Mouse (Mus musculus): ENCODE results near the gene Itga2b. TPM values are rescaled to one million over a fixed set of nuclear protein-coding genes. Genes with fewer than 3 reads are reported as not detected.

Gene Itga2b
- total RNA-seq (2021) = 1 to 10 TPM; 3.6 to 4.0 TPM

DNA sequence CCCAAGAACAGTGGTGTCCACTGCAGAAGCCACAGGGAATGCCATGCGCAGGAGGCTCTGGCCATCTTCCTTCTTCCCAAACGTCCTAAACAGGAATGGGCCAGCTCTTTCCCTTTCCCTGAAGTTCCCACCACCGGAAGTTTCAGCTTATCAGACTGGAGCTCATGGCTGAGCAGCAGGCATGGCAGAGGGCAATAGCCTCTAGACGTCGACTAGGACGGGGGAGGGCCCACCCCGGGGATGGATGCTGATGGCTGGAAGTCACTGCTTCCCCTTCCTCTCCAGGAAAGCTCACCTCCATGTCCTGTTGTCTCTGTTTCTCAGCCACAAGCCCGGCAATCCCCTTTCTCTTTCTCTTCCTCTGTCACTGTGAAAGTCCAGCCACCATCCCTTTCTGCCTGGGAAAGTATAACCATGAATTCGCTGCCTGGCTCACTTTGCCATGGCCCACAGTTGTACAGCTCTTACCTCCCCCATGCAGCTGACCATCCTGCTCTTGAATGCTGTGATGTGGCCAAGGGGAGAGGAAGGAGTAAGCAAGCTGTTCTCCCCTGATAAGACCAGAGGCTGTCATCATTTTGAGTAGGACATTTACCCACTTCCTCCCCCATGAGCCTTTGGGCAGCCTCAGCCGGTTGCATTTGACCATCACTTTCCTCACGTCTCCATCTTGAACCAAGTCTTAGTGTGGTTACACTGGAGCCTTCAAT is at the start of gene Itga2b:
Itga2b (minus strand) TSS at position 475 of the 710 bp plus-strand sequence.
- intact Hi-C loops (cut with DNase I) = no loop called here
- no peak for DNase-seq

DNA sequence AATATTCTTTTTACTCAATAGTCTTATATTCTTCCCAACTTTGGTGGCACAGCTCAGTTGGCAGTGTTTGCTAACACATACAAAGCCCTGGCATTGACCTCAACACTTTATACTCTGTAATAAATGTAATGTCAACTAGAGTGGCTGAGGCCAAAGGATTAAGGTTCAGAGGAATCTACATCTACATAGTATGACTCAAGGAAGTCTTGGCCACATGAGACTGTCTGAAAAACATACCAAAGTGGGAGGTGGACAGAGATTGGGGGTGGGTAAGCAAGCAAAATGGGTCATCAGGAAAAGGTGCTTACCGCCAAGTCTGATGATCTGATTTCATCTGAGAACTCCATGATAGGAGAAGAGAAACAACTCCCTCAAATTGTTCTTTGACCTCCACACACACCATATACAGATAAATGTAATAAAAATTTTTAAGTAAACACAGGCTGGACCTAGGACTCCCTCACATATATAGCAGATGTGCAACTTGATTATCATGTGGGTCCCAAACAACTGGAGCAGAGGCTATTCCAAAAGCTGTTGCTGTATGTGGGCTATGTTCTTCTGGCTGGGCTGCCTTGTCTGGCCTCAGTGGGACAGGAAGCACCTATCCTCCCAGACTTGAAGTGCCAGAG is 45.0 kb upstream of the Itga2b start:
- DNase-seq = no peak
- intact Hi-C loops (cut with DNase I) = no loop called here

DNA sequence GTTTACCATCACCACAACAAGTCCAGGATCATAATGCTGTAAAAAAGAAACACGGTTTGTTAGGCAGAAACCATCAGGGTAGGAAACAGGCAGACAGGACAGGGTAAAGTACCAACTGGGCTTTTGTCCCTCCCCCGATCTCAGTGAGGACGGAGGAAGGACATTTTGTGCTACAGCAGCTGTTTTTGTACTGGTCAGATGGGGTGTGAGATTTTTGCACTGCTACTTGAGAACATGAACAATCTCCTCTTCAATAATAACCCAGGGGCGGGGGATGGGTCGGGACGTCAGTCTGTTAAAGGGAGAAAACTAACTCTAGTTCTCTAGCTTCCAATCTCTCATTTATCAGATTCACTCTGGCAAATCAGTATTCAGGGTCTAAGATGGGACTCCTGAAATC is 40.3 kb upstream of the Itga2b start:
- no peak for DNase-seq
- intact Hi-C loops (cut with DNase I) = no loop called here

DNA sequence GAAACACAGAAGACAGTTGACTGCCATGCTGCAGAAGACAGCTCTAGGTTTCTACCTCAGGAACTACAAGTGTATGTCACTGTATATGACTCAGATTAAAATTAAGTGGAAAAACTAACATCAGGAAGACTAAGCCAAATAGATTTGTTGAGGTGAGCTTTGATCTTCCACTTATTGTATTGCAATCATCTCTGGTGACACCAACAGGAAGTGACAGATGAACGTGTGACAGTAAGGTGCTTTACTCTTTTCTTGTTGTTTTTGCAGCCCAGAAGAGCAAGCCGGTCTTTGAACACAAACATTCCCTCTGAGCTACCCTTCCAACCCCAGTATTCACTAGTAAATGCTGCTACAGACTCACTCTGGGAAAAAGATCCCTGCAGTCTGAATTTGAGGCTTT is 26.8 kb upstream of the Itga2b start:
- intact Hi-C loops (cut with DNase I) = no loop called here
- DNase-seq = no peak

DNA sequence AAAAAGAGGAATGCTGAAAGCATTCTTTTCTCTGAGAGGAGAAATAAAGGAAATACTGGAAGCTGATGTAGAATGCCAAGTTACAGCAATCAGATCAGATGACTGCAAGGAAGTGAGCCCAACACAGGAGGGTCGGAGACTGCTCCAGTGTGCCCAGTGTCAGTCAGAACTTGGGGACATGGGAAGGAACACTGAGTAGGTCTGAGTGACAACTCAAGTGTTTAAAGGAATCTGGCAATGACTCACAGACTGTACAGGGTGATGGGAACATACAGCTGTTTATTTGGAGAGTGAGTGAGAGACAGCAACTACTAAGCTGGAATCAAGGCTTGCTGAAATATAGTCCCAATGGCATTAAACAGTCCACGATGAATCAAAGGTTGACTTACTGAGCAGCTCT is 26.3 kb upstream of the Itga2b start:
- intact Hi-C loops (cut with DNase I) = no loop called here

DNA sequence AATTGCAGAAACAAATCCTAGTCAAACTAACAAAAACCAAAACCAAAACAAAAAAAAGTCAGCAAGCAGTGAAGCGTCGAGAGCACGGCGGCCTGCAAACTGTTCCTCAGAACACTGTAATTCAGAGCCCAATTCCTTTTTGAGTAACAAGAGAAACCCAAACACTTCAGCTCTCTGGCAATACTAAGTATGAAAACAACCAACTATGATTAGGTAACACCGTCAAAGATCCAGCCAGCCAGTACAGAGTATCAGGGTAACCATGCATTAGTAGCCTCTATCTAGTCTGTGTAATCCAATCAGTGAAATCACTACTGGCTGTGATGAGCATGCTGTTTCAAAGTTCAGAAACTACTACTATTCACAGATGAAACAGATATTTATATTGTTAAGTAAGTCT is 25.8 kb upstream of the Itga2b start:
- DNase-seq = no peak
- intact Hi-C loops (cut with DNase I) = no loop called here

More for the DNA sequence above, 26.3 kb upstream of the Itga2b start:
- DNase-seq = no peak

DNA sequence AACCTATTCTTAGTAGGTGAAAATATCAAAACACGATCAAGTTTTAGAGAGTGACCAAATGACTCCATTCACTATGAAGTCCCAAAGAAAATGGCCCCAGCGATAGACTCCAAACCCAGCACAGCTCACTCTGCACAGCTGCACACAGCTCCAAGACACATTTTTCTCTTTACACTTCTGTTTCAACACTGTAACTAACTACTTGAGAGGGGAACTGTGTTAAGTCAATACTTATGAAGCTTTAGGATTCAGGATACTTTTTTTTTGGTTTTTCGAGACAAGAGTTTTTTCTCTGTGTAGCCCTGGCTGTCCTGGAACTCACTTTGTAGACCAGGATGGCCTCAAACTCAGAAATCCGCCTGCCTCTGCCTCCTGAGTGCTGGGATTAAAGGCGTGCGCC is 25.2 kb upstream of the Itga2b start:
- DNase-seq = no peak
- intact Hi-C loops (cut with DNase I) = no loop called here

DNA sequence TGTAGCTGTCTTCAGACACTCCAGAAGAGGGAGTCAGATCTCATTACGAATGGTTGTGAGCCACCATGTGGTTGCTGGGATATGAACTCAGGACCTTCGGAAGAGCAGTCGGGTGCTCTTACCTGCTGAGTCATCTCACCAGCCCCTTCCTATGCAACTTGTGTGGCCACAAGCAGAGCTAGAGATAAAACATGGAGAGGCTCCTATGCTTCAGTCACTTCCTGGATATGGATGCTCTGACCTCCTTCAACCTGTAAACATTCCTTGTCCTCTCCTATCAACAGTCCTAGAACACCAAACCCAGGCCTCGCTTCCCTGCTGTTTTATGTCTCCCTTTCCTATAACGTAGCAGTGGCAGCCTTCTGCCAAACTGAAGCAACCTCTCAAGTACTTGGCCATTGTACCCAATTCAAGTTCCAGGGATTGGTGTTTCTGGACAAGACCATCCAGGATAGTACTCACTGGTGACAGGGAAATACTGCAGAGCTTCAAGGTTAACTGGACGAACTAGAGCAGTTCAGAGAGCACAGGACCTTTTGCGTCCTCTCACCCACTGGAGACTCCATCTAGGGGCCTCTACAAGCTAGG is 24.2 kb upstream of the Itga2b start:
- DNase-seq = no peak
- intact Hi-C loops (cut with DNase I) = no loop called here

DNA sequence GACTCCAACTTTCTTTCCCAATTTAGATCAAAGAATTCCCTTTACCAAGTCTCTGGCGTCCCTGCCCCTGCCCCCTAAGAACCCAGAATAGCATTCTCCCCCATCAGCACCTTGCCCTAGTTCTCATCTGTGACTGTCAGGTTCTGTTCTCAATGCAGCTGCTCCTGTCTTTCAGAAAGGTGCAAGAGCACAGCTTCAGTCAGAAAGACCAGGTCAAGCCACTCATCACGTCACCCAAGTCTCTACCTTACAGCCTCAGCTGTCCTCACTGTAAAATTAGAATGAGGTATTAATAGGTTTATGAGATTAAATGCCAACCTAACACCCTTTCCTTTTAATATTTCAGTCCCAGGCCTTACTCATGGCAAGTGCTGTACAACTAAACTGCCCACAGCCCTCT is 23.3 kb upstream of the Itga2b start:
- no peak for DNase-seq
- intact Hi-C loops (cut with DNase I) = no loop called here

DNA sequence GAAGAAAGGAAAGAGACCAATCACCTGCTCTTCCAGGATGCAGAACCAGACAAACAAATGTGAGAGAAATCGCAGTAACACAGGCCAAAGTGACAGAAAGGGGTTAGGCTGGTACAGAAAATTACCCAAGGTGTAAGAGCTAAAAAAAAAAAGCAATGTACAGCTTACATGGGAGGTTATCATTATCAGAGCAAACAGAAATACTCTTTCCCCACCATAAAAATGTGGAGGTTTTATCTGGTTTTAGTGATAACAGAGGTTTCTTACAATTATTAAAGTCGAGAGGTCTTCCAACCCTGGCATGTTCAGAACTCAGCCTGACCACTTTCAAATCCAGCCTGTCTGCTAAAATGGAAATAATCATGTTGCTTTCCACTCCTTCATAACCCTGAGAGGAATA is 18.0 kb upstream of the Itga2b start:
- DNase-seq = no peak
- intact Hi-C loops (cut with DNase I) = loop anchor here (10.0 kb wide), 2 partner anchors 47 to 167 kb away; no protein-coding TSS in a partner anchor

DNA sequence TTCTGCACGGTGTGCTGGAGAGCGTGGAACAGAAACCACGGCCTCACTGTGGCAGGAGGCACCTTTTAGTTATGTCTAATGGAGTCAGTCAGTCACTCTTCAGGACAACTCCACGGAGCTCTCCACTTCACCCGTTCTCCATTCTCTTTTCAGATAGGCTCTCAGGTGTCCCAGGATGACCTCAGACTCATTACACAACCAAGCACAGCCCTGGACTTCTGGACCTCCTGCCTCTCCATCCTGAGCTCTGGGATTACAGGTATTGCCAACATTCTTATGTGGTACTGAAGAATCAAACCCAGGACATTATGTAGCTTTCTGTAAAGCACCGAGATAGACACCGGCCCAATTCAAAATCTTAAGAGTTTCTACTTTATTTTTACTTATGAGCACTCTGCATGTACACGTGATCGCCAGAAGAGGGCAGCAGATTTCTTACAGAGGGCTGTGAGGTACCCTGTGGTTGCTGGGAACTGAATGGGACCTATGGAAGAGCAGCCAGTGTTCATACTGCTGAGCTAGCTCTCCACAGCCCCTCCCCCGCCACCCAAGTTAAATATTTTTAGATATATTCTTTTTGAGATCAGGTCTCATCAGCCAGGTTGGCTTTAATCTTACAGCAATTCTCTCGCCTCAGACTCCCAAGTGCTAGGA is 16.9 kb upstream of the Itga2b start:
- DNase-seq = peak; percentile 44
- intact Hi-C loops (cut with DNase I) = loop anchor here (10.0 kb wide), 2 partner anchors 48 to 168 kb away; no protein-coding TSS in a partner anchor

DNA sequence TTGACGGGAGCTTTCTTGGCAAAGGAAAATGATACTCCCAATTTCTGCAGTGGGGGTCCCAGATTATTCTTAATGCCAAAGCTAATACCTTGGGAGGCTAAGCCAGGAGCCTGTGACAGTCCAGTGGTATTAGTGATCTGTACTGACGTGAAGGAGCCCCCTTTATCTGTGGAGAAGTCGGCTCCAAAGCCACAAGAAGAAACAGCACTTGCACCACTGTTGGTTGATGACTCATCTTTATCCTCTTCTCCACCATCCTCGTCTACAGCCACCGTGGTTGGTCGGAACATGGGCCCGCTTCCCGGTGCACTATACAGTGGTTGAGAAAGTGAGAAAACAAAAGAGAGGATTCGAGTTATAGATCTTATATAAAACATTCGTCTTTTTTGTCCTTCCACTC is 11.9 kb upstream of the Itga2b start:
- intact Hi-C loops (cut with DNase I) = loop anchor here (10.0 kb wide), 2 partner anchors 53 to 173 kb away; no protein-coding TSS in a partner anchor
- no peak for DNase-seq

DNA sequence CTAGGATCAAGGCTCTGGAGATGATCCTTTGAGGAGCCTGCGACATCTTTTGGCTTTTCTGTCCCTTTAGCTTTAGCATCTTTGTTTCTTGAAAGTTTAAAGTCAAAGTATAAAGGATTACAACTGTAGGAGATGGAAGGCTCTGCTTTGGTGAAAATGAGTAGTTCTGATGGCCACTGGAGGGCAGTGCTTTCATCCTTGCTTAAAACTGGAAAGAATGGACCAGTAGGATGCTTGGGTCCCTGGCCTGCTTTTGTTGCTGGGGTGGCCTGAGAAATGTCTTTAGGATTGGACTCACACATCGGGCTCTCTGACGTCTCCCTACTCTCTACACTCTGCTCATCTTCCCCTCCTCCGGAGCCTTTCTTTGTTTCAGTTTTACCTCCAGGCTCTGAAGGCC is 11.0 kb upstream of the Itga2b start:
- no peak for DNase-seq
- intact Hi-C loops (cut with DNase I) = loop anchor here (10.0 kb wide), 2 partner anchors 54 to 174 kb away; no protein-coding TSS in a partner anchor

DNA sequence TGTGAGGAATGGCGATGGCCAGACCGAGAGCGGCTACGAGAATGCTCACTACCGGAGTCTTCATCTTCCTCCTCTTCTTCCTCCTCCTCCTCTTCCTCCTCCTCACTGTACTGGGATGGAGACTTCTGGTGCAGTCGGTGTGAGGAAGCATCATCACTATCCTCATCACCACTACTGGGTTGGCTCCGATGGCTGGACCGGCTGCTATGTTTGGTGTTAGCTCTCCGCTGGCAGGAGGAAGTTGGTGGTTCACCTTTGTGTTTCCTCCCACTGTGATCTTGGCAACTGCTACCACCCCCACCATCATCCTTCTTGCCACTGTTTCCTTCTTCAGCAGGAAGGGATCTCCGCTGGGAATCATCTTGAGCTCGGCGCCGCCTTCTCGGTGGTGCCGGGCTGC is 10.2 kb upstream of the Itga2b start:
- intact Hi-C loops (cut with DNase I) = loop anchor here (10.0 kb wide), 2 partner anchors 55 to 175 kb away; no protein-coding TSS in a partner anchor
- no peak for DNase-seq

DNA sequence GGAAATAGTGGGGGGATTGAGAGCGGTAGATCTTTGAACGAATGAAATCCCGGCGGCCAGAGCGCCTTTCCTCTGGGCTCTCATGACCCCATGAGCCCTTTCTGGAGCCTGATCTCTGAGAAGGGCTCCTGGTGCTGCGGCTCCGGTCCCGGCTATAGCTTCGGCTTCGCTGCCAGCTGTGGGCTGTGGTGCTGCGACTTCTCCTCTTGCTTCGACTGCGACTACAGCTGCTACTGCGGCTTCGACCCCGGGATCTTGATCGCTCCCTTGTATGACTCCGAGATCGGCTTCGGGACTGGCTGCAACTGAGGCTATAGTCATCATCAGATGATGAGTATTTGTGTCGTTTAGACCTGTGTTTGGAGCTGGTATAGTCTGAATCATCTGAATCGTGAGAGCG is 9.7 kb upstream of the Itga2b start:
- intact Hi-C loops (cut with DNase I) = no loop called here
- DNase-seq = no peak

DNA sequence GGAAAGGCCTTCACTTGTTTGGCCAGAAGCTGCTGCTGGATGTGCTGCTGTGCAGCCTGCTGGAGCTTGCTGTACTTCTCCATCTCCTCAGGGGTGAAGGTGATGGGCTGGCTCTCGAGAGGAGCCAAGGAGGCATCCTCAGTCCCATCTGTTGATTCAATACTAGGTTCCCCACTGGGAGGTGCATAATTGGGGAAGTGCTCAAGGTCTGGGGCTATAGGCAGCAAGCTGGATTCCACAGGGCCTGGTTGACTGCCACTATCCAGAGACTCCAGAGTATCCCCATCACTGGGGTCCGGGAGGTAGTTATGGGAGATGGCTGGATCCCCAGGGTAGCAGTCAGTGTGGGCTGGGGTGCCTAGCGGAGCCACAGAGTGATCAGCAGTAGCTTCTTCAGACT is 8.7 kb upstream of the Itga2b start:
- no peak for DNase-seq

DNA sequence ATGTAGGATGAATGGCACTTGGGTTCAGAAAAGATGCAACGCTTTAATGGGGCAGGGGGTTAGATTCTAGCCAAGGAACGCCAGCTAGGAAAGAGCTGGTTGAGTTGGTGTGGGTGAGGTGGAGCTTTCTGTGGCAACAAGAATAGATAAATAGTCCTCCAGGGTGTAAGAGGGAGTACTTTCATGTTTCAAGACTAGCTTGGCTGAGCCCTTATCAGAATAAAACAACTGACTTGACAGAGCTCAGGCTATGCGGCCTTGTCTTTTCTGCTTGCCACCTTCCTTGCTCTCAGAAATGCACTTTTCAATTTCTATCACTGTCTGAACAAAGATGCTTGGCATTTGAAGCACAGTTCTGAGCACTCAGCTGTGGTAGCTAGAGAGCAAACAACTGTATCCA is 5.1 kb upstream of the Itga2b start:
- no peak for DNase-seq
- intact Hi-C loops (cut with DNase I) = no loop called here

More for the DNA sequence above, 8.7 kb upstream of the Itga2b start:
- intact Hi-C loops (cut with DNase I) = no loop called here

DNA sequence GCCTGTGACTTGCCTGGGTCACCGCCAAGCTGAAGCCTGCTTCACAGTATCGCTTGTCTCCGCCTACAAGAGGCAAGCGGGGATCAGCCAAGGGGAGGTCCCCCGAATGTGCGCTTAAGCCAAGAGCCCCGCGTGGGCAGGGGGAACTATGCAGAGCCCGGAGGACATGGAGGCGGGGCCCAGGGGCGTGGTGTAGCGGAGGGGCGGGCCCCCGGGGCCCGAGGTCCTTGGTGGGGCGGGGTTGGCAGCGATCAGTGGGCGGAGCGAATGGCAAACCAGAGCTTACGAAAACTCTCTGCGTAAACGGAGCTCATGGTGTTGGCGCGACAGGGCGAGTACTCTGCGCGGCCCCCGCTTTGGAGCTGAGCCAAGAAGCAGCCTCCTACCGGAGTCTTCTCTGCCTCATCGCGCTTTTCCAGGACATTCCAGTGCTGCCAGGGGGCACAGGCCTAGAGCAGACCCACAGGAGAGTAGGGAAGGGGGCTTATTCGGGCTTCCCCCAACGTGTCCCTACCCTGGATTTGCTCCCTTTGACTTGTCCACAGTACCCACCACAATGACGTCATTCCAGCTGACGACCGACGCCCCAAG is 2.8 kb downstream of the Itga2b start:
- DNase-seq = peak; percentile 97
- intact Hi-C loops (cut with DNase I) = no loop called here

DNA sequence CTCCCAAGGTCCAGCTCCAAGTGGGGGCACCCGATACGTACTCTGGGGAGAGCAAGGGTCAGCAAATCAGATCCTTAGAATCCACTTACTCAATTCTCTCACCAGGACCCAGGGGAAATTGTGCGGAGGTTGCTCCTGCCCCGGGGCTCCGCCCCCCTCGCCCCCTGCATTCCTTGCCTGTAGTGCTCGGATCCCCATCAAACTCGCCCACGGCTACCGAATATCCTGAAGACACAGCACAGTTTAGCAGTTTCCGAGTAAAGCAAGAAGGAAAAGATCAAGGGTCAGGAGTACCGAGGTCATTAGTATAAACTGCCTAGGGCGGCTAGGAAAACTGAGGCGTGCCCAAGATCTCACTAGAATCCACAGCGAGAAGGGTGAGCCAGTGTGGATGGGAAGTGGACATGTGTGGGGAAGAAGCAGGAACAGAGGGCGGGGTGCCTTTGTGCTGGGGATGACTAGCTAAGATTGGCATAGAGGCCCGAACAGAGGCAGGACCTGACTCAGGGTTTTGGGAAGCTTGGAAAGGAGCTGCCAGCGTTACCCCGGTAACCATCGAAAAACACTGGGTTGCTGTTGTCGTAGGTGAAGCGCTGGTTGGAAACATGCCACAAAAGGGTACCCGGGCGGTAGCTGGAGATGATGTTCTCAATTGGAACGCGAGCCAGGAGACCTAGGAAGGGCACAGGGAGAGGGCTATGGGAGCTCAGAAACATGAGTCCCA is 4.0 kb downstream of the Itga2b start:
- intact Hi-C loops (cut with DNase I) = no loop called here
- peak; percentile 46 for DNase-seq

DNA sequence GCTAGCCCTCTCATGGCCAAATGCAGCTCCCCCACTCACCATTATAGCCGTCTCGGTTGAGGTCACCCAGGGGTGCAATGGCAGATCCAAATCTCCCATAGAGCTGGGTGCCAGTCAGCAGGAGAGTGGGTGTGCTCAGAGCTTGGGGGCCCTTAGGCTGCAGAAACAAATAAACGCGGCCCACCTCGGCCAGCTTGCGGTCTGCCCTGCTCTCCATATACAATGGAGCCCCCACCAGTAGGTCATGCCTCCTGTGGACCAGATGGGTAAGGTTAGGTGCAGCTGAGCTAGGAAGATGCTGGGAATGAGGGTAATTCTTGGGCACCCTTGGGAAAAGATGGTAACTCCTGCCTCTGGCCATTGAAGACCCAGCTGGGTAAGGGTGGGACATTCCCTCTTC is 5.0 kb downstream of the Itga2b start:
- no peak for DNase-seq
- intact Hi-C loops (cut with DNase I) = no loop called here

All from left cerebral cortex, postnatal 4 days (tissue).